ENCODE assay signal across 14 mouse cellular contexts in genomic region chr8:125755896-125756295, GRCm38 (mm10). TPM values are rescaled to one million over a fixed set of nuclear protein-coding genes. Genes with fewer than 3 reads are reported as not detected.
DNase-seq lines count a peak whose midpoint lies in the region; ATAC-seq and TF ChIP-seq lines count a peak whose summit lies in the region.
"Had no signal": no experiment of that assay in that cellular context is flagged by ENCODE, and none has a peak within 500 bp of the region (broad histone marks: within the 10 kb centered on the region; RNA-seq: fewer than 3 reads in every experiment).

No protein-coding gene starts in this region.

- peaks cover 22% of the 10 kb centered on the region for H3K4me1 ChIP-seq in hindbrain, embryonic 10.5 days (replicated peaks)
- H3K4me1 ChIP-seq in hindbrain, embryonic 12.5 days, result peaks cover 15% of the 10 kb centered on the region
- peaks cover 17% of the 10 kb centered on the region for H3K4me1 ChIP-seq in cerebellum, adult 2 months (ENCODE audit: control insufficient read depth, insufficient read depth, low read length)
- peaks cover 8% of the 10 kb centered on the region; the same call in 1 of the 2 replicates for H3K4me1 ChIP-seq in hindbrain, embryonic 14.5 days (replicated peaks; ENCODE audit: control insufficient read depth, insufficient read depth, low read length)
- H3K4me1 ChIP-seq: stomach, embryonic 15.5 days had no signal

- no peak overlapping the region for H3K4me3 ChIP-seq in hindbrain, embryonic 10.5 days
- no peak overlapping the region for H3K4me3 ChIP-seq in hindbrain, embryonic 12.5 days
- H3K4me3 ChIP-seq in cerebellum, adult 2 months (replicated peaks; ENCODE audit: insufficient read depth, low read depth, low read length), result no peak overlapping the region
- no peak overlapping the region for H3K4me3 ChIP-seq in hindbrain, embryonic 14.5 days (replicated peaks; ENCODE audit: low read length)
- no peak overlapping the region for H3K4me3 ChIP-seq in left cerebral cortex, adult 2 months
- H3K4me3 ChIP-seq: limb, embryonic 12.5 days; stomach, embryonic 15.5 days had no signal

- no peak for ATAC-seq in hindbrain, embryonic 12.5 days (ENCODE audit: low FRiP score)
- no peak for ATAC-seq in hindbrain, embryonic 14.5 days (ENCODE audit: low FRiP score)
- ATAC-seq: inflammation-experienced regulatory T-cells, adult 6 months had no signal

- H3K9ac ChIP-seq in hindbrain, embryonic 12.5 days, result no peak overlapping the region
- H3K9ac ChIP-seq in hindbrain, embryonic 14.5 days, result no peak overlapping the region
- H3K9ac ChIP-seq: limb, embryonic 12.5 days; liver, postnatal 0 days; stomach, embryonic 15.5 days had no signal

- no peaks in the 10 kb centered on the region for H3K9me3 ChIP-seq in hindbrain, embryonic 10.5 days
- no peaks in the 10 kb centered on the region for H3K9me3 ChIP-seq in hindbrain, embryonic 12.5 days (replicated peaks)
- no peaks in the 10 kb centered on the region for H3K9me3 ChIP-seq in hindbrain, embryonic 14.5 days (ENCODE audit: control insufficient read depth, low read length)
- H3K9me3 ChIP-seq: limb, embryonic 12.5 days; stomach, embryonic 15.5 days had no signal

- 0 out of 2 replicates have a peak overlapping the region, but pooled peaks have one; percentile 16 for H3K27ac ChIP-seq in hindbrain, embryonic 10.5 days
- H3K27ac ChIP-seq in hindbrain, embryonic 12.5 days, result no peak overlapping the region
- no peak overlapping the region for H3K27ac ChIP-seq in cerebellum, adult 2 months (ENCODE audit: insufficient read depth, low read length)
- peak overlapping the region; percentile 9; the same call in 1 of the 2 replicates for H3K27ac ChIP-seq in hindbrain, embryonic 14.5 days
- H3K27ac ChIP-seq in left cerebral cortex, adult 2 months, result no peak overlapping the region
- H3K27ac ChIP-seq: limb, embryonic 12.5 days; stomach, embryonic 15.5 days had no signal

- TF ChIP-seq POLR2A in cerebellum, adult 2 months (IDR thresholded peaks at IDR 0.05; ENCODE audit: borderline replicate concordance, insufficient read depth, low read length), result no peak

- intact Hi-C loops in left cerebral cortex, adult 2 months (cut with DNase I), result no loop called here

- TF ChIP-seq CTCF in cerebellum, adult 2 months (IDR thresholded peaks at IDR 0.05; ENCODE audit: borderline replicate concordance, insufficient read depth, low read depth, low read length), result no peak
- no peak for TF ChIP-seq CTCF in left cerebral cortex, adult 2 months (IDR thresholded peaks at IDR 0.05)

- H3K27me3 ChIP-seq in hindbrain, embryonic 10.5 days (ENCODE audit: insufficient read depth, poor library complexity, severe bottlenecking), result no peaks in the 10 kb centered on the region
- H3K27me3 ChIP-seq in hindbrain, embryonic 12.5 days, result no peaks in the 10 kb centered on the region
- no peaks in the 10 kb centered on the region for H3K27me3 ChIP-seq in cerebellum, adult 2 months (ENCODE audit: control insufficient read depth, insufficient read depth, low read length)
- no peaks in the 10 kb centered on the region for H3K27me3 ChIP-seq in hindbrain, embryonic 14.5 days (ENCODE audit: control insufficient read depth, insufficient read depth, low read length)
- H3K27me3 ChIP-seq: limb, embryonic 12.5 days; stomach, embryonic 15.5 days had no signal

- WGBS in hindbrain, embryonic 10.5 days, result 81% methylated on average over 8 of the region's 8 CpGs
- 84% methylated on average over 8 of the region's 8 CpGs for WGBS in hindbrain, embryonic 12.5 days
- 29% methylated on average over 8 of the region's 8 CpGs for WGBS in cerebellum, adult 2 months
- WGBS in hindbrain, embryonic 14.5 days, result 70% methylated on average over 8 of the region's 8 CpGs

- H3K4me2 ChIP-seq in hindbrain, embryonic 12.5 days (replicated peaks), result no peak overlapping the region
- no peak overlapping the region for H3K4me2 ChIP-seq in hindbrain, embryonic 14.5 days (replicated peaks)
- H3K4me2 ChIP-seq: limb, embryonic 12.5 days; stomach, embryonic 15.5 days had no signal

- H3K36me3 ChIP-seq in hindbrain, embryonic 10.5 days, result no peaks in the 10 kb centered on the region
- no peaks in the 10 kb centered on the region for H3K36me3 ChIP-seq in hindbrain, embryonic 12.5 days
- 0 out of 2 replicates have a peak, but pooled peaks cover 13% of the 10 kb centered on the region for H3K36me3 ChIP-seq in hindbrain, embryonic 14.5 days (replicated peaks; ENCODE audit: control insufficient read depth, insufficient read depth)
- H3K36me3 ChIP-seq: limb, embryonic 12.5 days; stomach, embryonic 15.5 days had no signal

- DNase-seq in hindbrain, embryonic 10.5 days (ENCODE audit: low spot score), result no peak
- DNase-seq in cerebellum, adult 2 months, result peak; percentile 44
- peak; percentile 9 for DNase-seq in heart, adult 8-10 months (ENCODE audit: low spot score)
- no peak for DNase-seq in hindbrain, embryonic 14.5 days (ENCODE audit: low spot score)
- no peak for DNase-seq in left cerebral cortex, adult 2 months (ENCODE audit: extremely low spot score in 1 of 2, low spot score in 2 of 2)
- no peak for DNase-seq in thymus, postnatal 14 days
- DNase-seq in adipocyte (ENCODE audit: low spot score), result no peak
- DNase-seq: gastrocnemius, postnatal 14 days; kidney, postnatal 10 days; liver, postnatal 0 days had no signal

RNA-seq across cellular contexts. Expression of gene Ntpcr, which starts 26.1 kb away (rescaled TPM):
- 15.9 and 18.8 TPM in 2 replicates for polyA plus RNA-seq in hindbrain, embryonic 10.5 days (2016; fragmentation: Nextera tagmentation; extraction: Ambion mirVana)
- polyA plus RNA-seq in hindbrain, embryonic 12.5 days (2016; fragmentation: Nextera tagmentation; extraction: Ambion mirVana), result 19.8 and 24.1 TPM in 2 replicates
- 46.1 and 47.3 TPM in 2 replicates for polyA plus RNA-seq in cerebellum, adult 2 months (2012; rRNA removed)
- 10 to 100 TPM; 14.6 to 18.4 (median 16.3) TPM for total RNA-seq in heart, adult 8-10 months (2022)
- 35.0 and 38.6 TPM in 2 replicates for polyA plus RNA-seq in hindbrain, embryonic 14.5 days (2014; fragmentation: Nextera tagmentation; extraction: Ambion mirVana)
- 10 to 100 TPM; 23.3 to 23.7 TPM for total RNA-seq in left cerebral cortex, adult 2 months (2021)

Comparison
In these comparisons a context has a peak if more than half of its experiments do, and no peak if none do; other contexts are left out.
1. H3K27ac ChIP-seq: peak in hindbrain, embryonic 10.5 days (single experiment) and hindbrain, embryonic 14.5 days (single experiment); none in hindbrain, embryonic 12.5 days (single experiment), cerebellum, adult 2 months (single experiment) and left cerebral cortex, adult 2 months (single experiment).
2. DNase-seq: peak in cerebellum, adult 2 months (2 of 2) and heart, adult 8-10 months (single experiment); none in hindbrain, embryonic 10.5 days (single experiment), hindbrain, embryonic 14.5 days (single experiment), left cerebral cortex, adult 2 months (0 of 2), thymus, postnatal 14 days (single experiment) and adipocyte (single experiment).